Mouse (Mus musculus): ENCODE results near the gene AU041133.

- TF ChIP-seq CTCF (IDR thresholded peaks at IDR 0.05; ENCODE audit: extremely low read depth, insufficient read length, insufficient replicate concordance, low read depth, low read length) (no peak), POLR2A (IDR thresholded peaks at IDR 0.05; ENCODE audit: low read depth, low read length) (no peak)
Observed at GRCm38 (mm10) chr10:82170808-82171207, 43.0 kb downstream of the AU041133 start.

Data from small intestine, adult 2 months (tissue).